Mouse (Mus musculus) lung, postnatal 0 days (tissue): ENCODE data around the gene Banp.

Experiments used
- CTCF ChIP-seq: IDR thresholded peaks from 2 replicates; pipeline ENCODE4 v1.5.1; 2016; ENCODE audit warnings: antibody characterized with exemption, mild to moderate bottlenecking
- EP300 ChIP-seq: IDR thresholded peaks from 2 replicates; pipeline ENCODE4 v1.6.1; 2016; ENCODE audit warnings: antibody characterized with exemption, mild to moderate bottlenecking, control low read depth

DNA sequence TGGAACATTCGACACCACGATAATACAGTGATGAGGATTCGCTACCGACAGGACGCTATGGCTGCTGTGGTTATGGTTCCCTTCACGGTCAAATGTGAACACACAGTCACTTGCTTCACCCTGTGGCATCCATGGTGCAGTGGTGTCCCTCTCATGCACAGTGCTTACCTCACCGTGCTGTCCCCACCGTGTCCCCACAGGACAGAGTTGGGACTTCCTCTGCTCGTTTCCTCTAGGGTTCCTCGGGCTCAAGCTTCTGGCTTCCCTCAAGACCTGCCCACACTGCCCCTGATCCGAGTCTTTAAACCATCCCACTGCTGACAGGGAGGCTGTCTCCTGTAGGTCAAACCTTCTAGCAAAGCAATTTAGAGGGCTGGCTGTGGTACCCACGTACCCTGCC lies 128.8 kb downstream of the Banp start:
- TF ChIP-seq CTCF: no peak
- no peak for TF ChIP-seq EP300
